Mouse (Mus musculus): ENCODE data around the gene Gm10521. TPM values are rescaled to one million over a fixed set of nuclear protein-coding genes. Genes with fewer than 3 reads are reported as not detected.

Gm10521 gene
- polyA plus RNA-seq, 1 experiment from 2014 or later: not detected

DNA sequence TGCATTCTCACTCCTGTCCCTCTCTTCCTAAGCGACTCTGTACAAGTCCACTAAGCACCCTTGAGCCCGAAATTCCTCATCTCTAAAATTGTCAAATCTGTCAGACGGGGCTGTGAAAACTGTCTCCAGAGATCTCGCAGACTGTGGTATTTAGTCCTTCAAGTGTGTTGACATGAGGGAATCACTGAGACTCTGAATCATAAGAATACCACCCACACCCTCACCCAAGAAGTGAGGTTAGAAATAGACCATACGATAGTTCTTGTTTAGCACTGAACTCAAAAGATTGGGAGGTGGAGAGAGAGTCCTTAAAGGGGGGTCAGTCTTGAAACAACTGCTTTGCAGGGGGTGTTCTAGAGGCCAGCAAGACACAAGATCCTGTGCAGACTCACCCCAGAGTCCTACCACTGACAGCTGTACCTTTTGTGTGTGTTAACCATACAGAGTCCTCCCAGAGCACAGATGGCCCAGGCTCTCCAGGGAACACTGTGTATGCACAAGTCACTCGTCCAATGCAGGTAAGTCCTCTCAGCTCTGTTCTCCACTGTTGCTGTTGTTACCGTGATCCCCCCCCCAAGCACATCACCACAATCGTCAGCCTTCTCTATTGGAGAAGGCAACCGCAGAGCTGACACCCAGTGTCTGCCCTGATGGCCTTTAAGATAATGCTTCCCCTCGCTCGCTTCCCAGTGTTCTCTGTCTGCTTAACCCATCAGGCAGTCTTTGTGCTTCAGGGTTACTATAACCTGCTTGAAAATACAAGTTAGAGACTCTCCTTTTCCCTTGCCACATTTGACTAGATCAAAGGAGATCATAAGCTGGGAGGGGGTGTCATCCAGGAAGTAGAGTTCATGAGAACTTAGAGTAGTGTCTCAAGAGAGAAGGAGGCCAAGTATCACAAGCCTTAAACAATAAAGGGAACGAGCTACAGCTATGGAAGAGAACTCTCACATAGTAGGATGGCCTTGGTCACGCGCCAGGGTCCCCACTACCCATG lies 43.8 kb downstream of the Gm10521 start:
- no peak for ATAC-seq
- H3K27me3 ChIP-seq (ENCODE audit: control insufficient read depth, insufficient read depth, low read depth, low read length): no peaks in the 10 kb centered on the region
- H3K27ac ChIP-seq (ENCODE audit: low read length): no peak overlapping the region
- whole genome bisulfite sequencing: 82% methylated on average over 14 of the region's 14 CpGs
- H3K4me2 ChIP-seq (ENCODE audit: low read length): no peak overlapping the region
- no peaks in the 10 kb centered on the region for H3K4me1 ChIP-seq (ENCODE audit: control insufficient read depth, insufficient read depth, low read length)
- H3K9ac ChIP-seq (ENCODE audit: low read depth, low read length): no peak overlapping the region
- H3K9me3 ChIP-seq (replicated peaks; ENCODE audit: control insufficient read depth, low read length, poor library complexity, severe bottlenecking): no peaks in the 10 kb centered on the region
- no peaks in the 10 kb centered on the region for H3K36me3 ChIP-seq (ENCODE audit: control insufficient read depth, insufficient read depth, low read length)
- H3K4me3 ChIP-seq (ENCODE audit: low read depth, low read length): no peak overlapping the region

DNA sequence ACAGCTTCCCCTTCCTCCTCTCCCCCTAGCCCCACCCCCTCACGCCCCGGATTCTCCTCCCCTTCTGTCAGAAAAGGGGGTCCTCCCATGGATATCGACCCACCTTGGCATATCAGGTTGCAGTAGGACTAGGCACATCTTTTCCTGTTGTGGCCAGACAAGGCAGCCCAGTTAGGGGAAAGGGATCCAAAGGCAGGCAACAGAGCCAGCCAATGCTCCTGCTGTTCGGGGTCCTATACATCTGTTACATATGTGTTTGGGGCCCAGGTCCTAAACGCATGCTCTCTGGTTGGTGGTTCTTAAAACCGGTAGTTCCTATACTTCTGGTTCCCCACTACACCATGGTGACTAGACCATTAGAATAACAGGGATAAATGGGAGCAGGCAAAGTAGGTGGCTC lies 45.2 kb downstream of the Gm10521 start:
- H3K27ac ChIP-seq (ENCODE audit: low read length): no peak overlapping the region
- no peak overlapping the region for H3K9ac ChIP-seq (ENCODE audit: low read depth, low read length)
- no peaks in the 10 kb centered on the region for H3K36me3 ChIP-seq (ENCODE audit: control insufficient read depth, insufficient read depth, low read length)
- no peak overlapping the region for H3K4me3 ChIP-seq (ENCODE audit: low read depth, low read length)
- no peaks in the 10 kb centered on the region for H3K4me1 ChIP-seq (ENCODE audit: control insufficient read depth, insufficient read depth, low read length)
- H3K4me2 ChIP-seq (ENCODE audit: low read length): no peak overlapping the region
- no peaks in the 10 kb centered on the region for H3K9me3 ChIP-seq (replicated peaks; ENCODE audit: control insufficient read depth, low read length, poor library complexity, severe bottlenecking)
- WGBS: 83% methylated on average over 6 of the region's 6 CpGs
- ATAC-seq: no peak
- no peaks in the 10 kb centered on the region for H3K27me3 ChIP-seq (ENCODE audit: control insufficient read depth, insufficient read depth, low read depth, low read length)

DNA sequence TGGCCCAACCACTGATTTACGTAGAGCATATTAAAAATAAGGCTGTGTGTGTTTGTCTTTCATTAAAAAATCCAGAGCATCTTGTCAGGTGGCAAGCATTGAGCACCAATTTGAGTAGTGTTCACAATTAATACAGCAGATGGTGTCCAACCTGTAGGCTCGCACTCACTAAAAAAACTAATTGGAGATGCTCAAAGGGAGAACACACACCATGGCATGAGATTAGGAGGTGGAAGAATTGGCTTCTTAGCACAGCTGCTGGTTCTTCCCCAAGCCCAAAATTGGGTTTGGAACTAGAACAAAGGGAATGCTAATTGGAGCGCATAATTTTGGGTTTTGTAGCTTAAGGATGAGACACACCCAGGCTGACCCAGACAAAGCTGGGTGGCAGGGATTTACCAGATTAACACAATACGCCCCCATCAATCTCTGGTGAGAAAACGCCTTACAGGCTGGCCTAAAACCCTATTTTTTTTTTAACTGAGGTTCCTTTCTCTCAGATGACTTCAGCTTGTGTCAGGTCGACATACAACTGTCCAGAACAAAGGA lies 51.1 kb downstream of the Gm10521 start:
- Histone ChIP-seq H3K27ac (ENCODE audit: low read length) (no peak overlapping the region), H3K9me3 (replicated peaks; ENCODE audit: control insufficient read depth, low read length, poor library complexity, severe bottlenecking) (no peaks in the 10 kb centered on the region), H3K36me3 (ENCODE audit: control insufficient read depth, insufficient read depth, low read length) (no peaks in the 10 kb centered on the region), H3K4me3 (ENCODE audit: low read depth, low read length) (no peak overlapping the region), H3K4me2 (ENCODE audit: low read length) (no peak overlapping the region), H3K27me3 (ENCODE audit: control insufficient read depth, insufficient read depth, low read depth, low read length) (no peaks in the 10 kb centered on the region), H3K4me1 (ENCODE audit: control insufficient read depth, insufficient read depth, low read length) (no peaks in the 10 kb centered on the region), H3K9ac (ENCODE audit: low read depth, low read length) (no peak overlapping the region)
- ATAC-seq: no peak
- 35% methylated on average over 6 of the region's 6 CpGs for whole genome bisulfite sequencing

Other genes with a start within 250 kb of the Gm10521 start
- not detected in 2 replicates for gene Slamf7, start 242.6 kb upstream of the Gm10521 start, polyA plus RNA-seq (2015; fragmentation: Nextera tagmentation; extraction: Ambion mirVana)
- gene Cd48, start 213.7 kb upstream of the Gm10521 start, polyA plus RNA-seq (2015; fragmentation: Nextera tagmentation; extraction: Ambion mirVana): 0.57 and 1.0 TPM in 2 replicates
- gene Slamf1, start 128.5 kb upstream of the Gm10521 start, polyA plus RNA-seq (2015; fragmentation: Nextera tagmentation; extraction: Ambion mirVana): 0.16 and 0.19 TPM in 2 replicates
- gene Cd84, start 56.0 kb upstream of the Gm10521 start, polyA plus RNA-seq (2015; fragmentation: Nextera tagmentation; extraction: Ambion mirVana): 0.80 and 1.0 TPM in 2 replicates
- not detected in 2 replicates for gene Slamf6, start 21.9 kb downstream of the Gm10521 start, polyA plus RNA-seq (2015; fragmentation: Nextera tagmentation; extraction: Ambion mirVana)
- gene Vangl2, start 132.8 kb downstream of the Gm10521 start, polyA plus RNA-seq (2015; fragmentation: Nextera tagmentation; extraction: Ambion mirVana): 43.7 and 44.0 TPM in 2 replicates
- gene Nhlh1, start 161.9 kb downstream of the Gm10521 start, polyA plus RNA-seq (2015; fragmentation: Nextera tagmentation; extraction: Ambion mirVana): 0.45 and 1.2 TPM in 2 replicates
- 209 and 222 TPM in 2 replicates for gene Copa, start 186.9 kb downstream of the Gm10521 start, polyA plus RNA-seq (2015; fragmentation: Nextera tagmentation; extraction: Ambion mirVana)
- 105 and 107 TPM in 2 replicates for gene Ncstn, start 187.1 kb downstream of the Gm10521 start, polyA plus RNA-seq (2015; fragmentation: Nextera tagmentation; extraction: Ambion mirVana)
- 160 and 162 TPM in 2 replicates for gene Pex19, start 231.1 kb downstream of the Gm10521 start, polyA plus RNA-seq (2015; fragmentation: Nextera tagmentation; extraction: Ambion mirVana)

Data from midbrain, embryonic 16.5 days (tissue).